Mouse (Mus musculus): Measurements from ENCODE around the gene Tet2. TPM values are rescaled to one million over a fixed set of nuclear protein-coding genes. Genes with fewer than 3 reads are reported as not detected.
A peak's percentile ranks its signal among the peaks of the same experiment; 100 is the strongest.
"Not testable (repeated sequence)": the region's sequence is repeated elsewhere in the genome, so short reads cannot be mapped to it uniquely, and the experiment has no call there.

Gene Tet2
- polyA plus RNA-seq (2012; rRNA removed), result 14.4 and 22.9 TPM in 2 replicates

GRCm38 (mm10) chr3:133544551-133545303 is at the start of gene Tet2:
TSS of gene Tet2 (minus strand) at chr3:133545139.
- peak; percentile 58 for DNase-seq (ENCODE audit: low spot score)

- DNase-seq (ENCODE audit: low spot score), result not testable (repeated sequence)
Observed at GRCm38 (mm10) chr3:133592995-133593394, 48.1 kb upstream of the Tet2 start.

- DNase-seq (ENCODE audit: low spot score), result no peak
Observed at GRCm38 (mm10) chr3:133590506-133591152, 45.7 kb upstream of the Tet2 start.

GRCm38 (mm10) chr3:133585010-133585409 is 40.1 kb upstream of the Tet2 start:
- DNase-seq (ENCODE audit: low spot score), result no peak

- no peak for DNase-seq (ENCODE audit: low spot score)
Observed at GRCm38 (mm10) chr3:133583411-133584025, 38.6 kb upstream of the Tet2 start.

- no peak for DNase-seq (ENCODE audit: low spot score)
Observed at GRCm38 (mm10) chr3:133582969-133583368, 38.0 kb upstream of the Tet2 start.

GRCm38 (mm10) chr3:133582096-133582495 is 37.2 kb upstream of the Tet2 start:
- DNase-seq (ENCODE audit: low spot score), result no peak

GRCm38 (mm10) chr3:133581541-133581940 is 36.6 kb upstream of the Tet2 start:
- DNase-seq (ENCODE audit: low spot score), result no peak

GRCm38 (mm10) chr3:133579671-133580070 is 34.7 kb upstream of the Tet2 start:
- DNase-seq (ENCODE audit: low spot score), result no peak

- DNase-seq (ENCODE audit: low spot score), result no peak
Observed at GRCm38 (mm10) chr3:133579140-133579539, 34.2 kb upstream of the Tet2 start.

- no peak for DNase-seq (ENCODE audit: low spot score)
Observed at GRCm38 (mm10) chr3:133574969-133575368, 30.0 kb upstream of the Tet2 start.

GRCm38 (mm10) chr3:133571961-133572360 is 27.0 kb upstream of the Tet2 start:
- DNase-seq (ENCODE audit: low spot score), result no peak

GRCm38 (mm10) chr3:133563503-133564205 is 18.7 kb upstream of the Tet2 start:
- no peak for DNase-seq (ENCODE audit: low spot score)

GRCm38 (mm10) chr3:133559413-133560114 is 14.6 kb upstream of the Tet2 start:
- DNase-seq (ENCODE audit: low spot score), result no peak

- no peak for DNase-seq (ENCODE audit: low spot score)
Observed at GRCm38 (mm10) chr3:133557602-133558001, 12.7 kb upstream of the Tet2 start.

- no peak for DNase-seq (ENCODE audit: low spot score)
Observed at GRCm38 (mm10) chr3:133557154-133557553, 12.2 kb upstream of the Tet2 start.

GRCm38 (mm10) chr3:133555378-133555777 is 10.4 kb upstream of the Tet2 start:
- DNase-seq (ENCODE audit: low spot score), result no peak

GRCm38 (mm10) chr3:133554552-133555067 is 9.7 kb upstream of the Tet2 start:
- no peak for DNase-seq (ENCODE audit: low spot score)

- DNase-seq (ENCODE audit: low spot score), result no peak
Observed at GRCm38 (mm10) chr3:133554092-133554491, 9.2 kb upstream of the Tet2 start.

GRCm38 (mm10) chr3:133551941-133552340 is 7.0 kb upstream of the Tet2 start:
- no peak for DNase-seq (ENCODE audit: low spot score)

Measured in urinary bladder, adult 2 months (tissue).